Mouse (Mus musculus) adrenal gland, adult (tissue): ENCODE data around the gene Plxna4.
A peak's percentile ranks its signal among the peaks of the same experiment; 100 is the strongest.

Source experiments
- DNase-seq, 2 experiments: peaks; one replicate each; pipeline ENCODE4 v3.0.0; 2022 to 2023; ENCODE audit warnings: low spot score in 1 of 2; ENCODE audit not compliant: inconsistent age in 2 of 2

Plxna4 gene

GRCm38 (mm10) chr6:32409625-32410024 is 178.4 kb downstream of the Plxna4 start:
- no peak for DNase-seq

- DNase-seq, result no peak
Observed at GRCm38 (mm10) chr6:32407574-32408185, 180.3 kb downstream of the Plxna4 start.

GRCm38 (mm10) chr6:32406316-32407095 is 181.5 kb downstream of the Plxna4 start:
- DNase-seq, result no peak

DNA sequence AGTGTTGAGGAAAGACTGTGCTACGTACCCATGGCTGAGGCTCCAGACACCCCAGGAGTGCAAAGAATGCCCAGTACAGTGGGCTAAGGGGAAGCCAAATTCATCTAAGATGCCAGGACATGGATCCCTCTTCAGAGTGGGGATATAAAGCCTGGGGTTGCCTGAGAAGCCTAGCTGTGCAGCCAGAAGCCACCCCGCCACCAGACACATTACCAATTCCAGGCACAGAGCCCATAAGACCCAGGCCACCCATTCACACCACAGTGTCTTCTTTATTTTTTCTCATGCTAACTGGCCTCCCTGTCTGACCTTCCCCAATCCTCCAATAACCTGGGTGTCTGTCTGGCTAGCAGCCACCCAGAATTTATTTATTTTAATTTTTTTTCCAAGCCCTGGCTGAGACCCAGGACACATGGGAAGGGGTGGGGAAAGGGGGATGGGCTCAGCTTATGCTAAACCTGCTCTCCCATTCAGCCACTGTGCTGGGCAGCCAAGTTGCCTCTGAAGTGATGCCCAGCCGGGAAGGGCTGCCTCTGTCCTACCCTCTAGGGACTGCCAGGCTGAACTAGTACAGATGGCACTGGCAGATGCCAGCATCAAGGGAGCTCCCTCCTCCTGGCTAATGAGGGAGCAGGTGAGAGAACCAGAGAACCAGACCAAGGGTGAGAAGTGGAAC is 185.3 kb downstream of the Plxna4 start:
- DNase-seq, result no peak

- no peak for DNase-seq
Observed at GRCm38 (mm10) chr6:32398261-32398660, 189.7 kb downstream of the Plxna4 start.

- DNase-seq, result peak; percentile 71 to 92
Observed at GRCm38 (mm10) chr6:32397133-32397730, 190.8 kb downstream of the Plxna4 start.

DNA sequence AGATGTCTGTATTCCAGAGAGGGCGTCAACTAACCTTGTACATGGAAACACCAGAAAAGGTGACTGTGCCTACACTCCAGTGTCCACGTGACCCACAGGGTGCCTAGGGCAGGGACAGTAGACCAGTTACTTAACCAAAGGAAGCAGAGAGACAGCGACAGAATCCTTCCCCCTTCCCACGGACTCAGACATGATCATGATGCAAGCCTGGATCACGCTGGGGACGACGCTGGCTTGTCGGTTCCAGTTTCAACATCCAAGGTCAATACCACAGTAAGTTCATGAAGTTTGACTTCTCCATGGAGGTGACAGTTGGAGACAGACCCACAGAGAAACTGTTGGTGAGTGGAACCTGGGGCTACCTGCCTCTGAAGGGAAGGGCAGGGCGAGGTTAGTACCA is 192.6 kb downstream of the Plxna4 start:
- DNase-seq, result peak in 1 of 2 experiments; percentile 29

DNA sequence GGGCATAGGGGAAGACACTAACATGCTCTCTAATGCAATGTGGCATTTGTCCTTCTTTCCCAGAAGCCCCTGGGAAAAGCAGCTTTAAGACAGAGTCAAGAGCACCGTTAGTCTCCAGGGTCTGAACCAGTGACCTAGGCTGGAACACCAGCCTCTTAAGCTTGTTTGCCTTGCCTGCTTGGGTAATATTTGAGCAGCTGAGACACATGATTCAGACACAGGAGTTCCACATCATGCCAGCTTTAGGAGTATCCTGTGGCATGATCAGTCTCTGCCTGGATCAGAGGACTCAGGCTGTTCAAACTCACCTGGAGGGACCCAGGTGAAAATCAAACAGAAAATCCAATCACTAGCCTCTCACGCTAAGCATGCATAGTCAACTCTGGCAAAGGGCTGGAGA is 195.7 kb downstream of the Plxna4 start:
- DNase-seq, result no peak

DNA sequence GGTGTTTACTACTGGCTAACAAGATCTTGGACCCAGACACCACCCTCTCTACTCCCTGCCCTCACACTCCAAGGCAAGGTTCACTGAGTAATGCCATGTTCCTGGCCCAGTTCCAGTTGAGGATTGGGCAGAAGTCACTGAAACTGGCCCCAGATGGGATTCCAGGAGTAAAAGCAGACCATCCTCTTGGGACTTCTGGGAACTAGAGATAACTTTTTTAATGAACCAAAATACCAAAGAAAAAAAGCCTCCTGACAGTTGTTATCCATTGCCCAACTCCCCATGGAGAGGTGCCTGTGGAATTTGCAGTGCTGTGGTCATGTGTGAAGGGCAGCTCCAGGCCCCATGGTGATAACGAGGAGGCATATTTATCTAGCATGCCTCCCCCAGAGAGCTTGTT is 199.7 kb downstream of the Plxna4 start:
- peak; percentile 9 to 40 for DNase-seq

- no peak for DNase-seq
Observed at GRCm38 (mm10) chr6:32386915-32387314, 201.1 kb downstream of the Plxna4 start.

DNA sequence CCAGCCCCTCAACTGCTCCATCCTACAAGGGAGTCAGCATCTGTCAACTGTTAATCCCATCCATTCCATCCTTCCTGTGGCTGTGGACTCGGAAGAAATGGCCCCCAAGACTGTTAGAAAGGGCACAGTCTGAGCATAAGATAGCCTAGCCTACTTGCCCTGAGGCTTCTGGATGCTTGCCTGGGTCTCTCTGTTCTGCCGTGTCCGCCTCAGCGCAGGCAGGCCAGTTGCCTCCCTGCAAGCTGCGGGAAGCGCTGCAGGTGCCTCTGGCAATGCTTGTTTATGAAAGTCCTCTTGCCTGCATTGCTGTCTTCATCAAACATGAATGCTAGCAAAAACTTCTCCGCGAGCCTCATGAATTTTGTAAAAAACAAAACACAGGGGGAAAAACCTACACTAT is 203.1 kb downstream of the Plxna4 start:
- DNase-seq, result no peak

GRCm38 (mm10) chr6:32384423-32384822 is 203.6 kb downstream of the Plxna4 start:
- no peak for DNase-seq

GRCm38 (mm10) chr6:32381516-32381915 is 206.5 kb downstream of the Plxna4 start:
- DNase-seq, result no peak

DNA sequence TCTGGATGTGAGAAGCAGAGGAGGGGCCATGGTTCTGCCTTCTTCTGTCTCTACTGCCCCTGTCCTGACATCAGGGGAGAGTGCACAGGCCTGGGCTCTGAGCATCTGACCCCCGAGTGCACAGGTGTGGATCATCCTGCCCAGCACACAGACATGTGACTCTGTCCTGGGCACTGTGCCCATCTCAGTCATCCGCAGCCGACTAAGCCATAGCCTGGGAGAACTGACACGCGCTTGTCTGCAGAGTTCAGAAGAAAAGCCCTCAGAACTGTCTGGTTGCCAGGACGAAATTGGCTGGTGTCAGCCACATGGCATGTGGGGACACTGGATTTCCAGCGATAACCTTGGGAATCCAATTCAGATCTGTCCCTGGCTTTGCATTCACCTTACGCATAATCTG is 210.8 kb downstream of the Plxna4 start:
- peak; percentile 33 to 55 for DNase-seq

- no peak for DNase-seq
Observed at GRCm38 (mm10) chr6:32373931-32374361, 214.0 kb downstream of the Plxna4 start.

DNA sequence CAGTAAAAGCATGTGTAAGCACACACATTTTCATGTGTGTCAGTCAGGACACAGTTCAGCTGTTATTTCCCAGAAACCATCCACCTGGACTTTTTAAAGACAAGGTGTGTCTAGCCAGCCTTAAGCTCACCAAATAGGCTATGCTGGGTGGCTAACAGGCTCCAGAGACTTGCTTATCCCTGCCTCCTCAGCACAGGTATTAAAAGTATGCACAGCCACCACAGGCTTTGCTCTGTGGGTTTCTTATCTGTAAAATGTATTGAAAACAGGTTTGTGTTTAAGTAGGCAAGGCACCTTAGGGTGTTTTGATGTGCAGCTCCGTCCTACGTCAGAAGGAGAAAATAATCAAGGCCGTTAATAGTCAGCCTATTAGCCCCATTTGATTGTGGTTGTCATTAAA is 218.9 kb downstream of the Plxna4 start:
- DNase-seq, result no peak

GRCm38 (mm10) chr6:32368408-32368807 is 219.6 kb downstream of the Plxna4 start:
- no peak for DNase-seq

DNA sequence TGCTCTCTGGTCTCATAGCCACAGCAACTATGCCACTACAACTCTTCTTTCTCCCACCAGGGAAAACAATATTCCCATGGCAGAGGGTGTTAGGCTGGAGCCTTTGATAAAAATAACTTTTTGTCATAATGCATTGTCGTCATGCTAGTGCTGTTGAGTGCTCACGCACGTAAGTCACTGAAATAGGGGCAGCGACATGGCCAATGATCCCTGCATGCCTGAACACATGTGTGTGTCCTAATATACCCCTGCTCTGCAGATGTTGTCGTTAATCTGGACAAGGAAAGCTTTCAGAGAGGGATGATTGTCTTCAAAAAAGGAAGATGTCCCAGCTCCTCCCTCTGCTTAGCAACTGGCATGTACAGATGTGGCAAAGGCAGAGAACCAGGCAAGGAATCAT is 223.1 kb downstream of the Plxna4 start:
- DNase-seq, result no peak

DNA sequence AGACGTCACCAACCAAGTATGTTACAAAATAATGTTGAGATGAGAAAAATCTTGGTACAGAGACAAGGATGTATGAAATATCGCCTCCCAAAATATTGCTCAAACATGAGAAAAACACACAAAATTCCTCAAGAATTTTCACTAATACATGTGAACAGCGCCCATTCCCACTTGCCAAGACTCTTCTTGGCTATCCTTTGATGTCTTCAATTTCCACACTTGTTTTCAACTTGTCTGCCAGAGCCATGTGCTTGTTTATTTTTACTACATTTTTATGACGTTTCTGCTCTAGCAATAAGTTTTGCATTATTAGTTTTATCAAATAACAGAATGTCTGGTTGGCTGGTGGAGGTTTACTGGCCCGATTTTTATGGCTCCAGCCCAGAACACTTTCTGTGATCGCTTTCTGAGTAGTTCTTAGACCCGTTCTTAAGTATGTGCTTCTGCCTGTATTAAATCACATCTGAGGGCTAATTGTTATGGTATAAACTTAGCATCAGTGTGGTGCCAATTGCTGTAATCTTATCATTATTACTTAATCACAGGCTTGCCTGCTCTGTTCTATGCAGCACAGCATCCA is 224.4 kb downstream of the Plxna4 start:
- DNase-seq, result no peak

GRCm38 (mm10) chr6:32362421-32362820 is 225.6 kb downstream of the Plxna4 start:
- no peak for DNase-seq

GRCm38 (mm10) chr6:32359675-32360074 is 228.3 kb downstream of the Plxna4 start:
- DNase-seq, result no peak
